Mouse (Mus musculus): ENCODE measurements at regions not wholly inside any gene's neighbourhood (a gene's known extent, or its start where the extent isn't known, plus 50 kb on each side); places are given as distances from the start of the nearest gene placed in this dataset.

DNA sequence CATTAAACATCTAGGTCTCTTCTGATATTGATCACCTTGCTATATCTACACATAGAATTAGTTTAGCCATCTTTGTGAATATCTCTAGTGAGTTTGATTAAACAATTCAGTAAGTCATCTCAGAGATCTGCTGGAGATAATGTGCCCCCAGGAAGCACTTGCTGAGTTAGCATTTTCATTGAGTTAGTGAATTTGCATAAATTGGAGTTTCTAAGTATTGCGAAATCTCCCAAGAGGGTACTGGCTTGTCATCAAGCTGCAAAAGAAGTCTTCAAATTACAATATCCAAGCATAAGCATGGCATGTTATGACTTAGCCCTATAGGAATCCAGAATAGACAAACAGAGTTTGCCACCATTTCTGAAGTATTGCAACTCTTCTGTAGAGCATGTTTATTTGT is 473.6 kb upstream of the Nr2f2 start:
- DNase-seq (ENCODE audit: low spot score in 2 of 2), result no peak
- intact Hi-C loops (cut with DNase I), result no loop called here

- no peak for DNase-seq (ENCODE audit: low spot score in 2 of 2)
- intact Hi-C loops (cut with DNase I), result no loop called here
These were observed 472.7 kb upstream of the Nr2f2 start for GRCm38 (mm10) chr7:70839190-70839589.

DNA sequence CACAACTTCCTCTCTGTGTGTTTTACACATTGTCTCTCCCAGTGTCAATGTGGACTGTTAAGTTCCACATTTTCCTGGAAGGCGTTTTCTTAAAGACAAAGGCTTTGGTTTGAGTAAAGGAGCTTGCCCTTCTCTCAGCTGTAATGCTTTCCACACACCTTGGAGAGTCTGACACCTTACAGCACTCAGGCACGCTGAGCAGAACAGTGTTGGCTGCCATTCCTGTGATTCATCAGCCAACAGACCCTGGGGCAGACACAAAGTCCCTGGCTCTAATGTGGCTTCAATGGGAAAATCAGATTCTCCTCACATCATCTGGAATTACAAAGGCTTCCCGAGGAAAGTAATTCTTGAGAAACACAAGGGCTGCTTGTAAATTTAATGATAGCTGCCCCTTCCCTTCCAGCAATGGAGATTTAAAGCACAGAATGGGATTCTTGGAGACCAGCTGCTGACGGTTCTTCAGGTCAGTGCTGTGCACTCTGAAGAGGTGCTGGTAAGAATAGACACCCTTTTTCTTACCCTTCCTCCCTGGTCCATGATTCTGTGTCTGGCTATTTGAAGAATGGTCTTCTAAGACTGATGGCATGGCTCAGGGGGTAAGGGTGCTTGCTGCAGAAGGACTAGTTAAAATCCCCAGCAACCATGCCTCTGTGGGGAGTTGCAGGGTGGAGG is 468.4 kb upstream of the Nr2f2 start:
- no peak for DNase-seq (ENCODE audit: low spot score in 2 of 2)
- intact Hi-C loops (cut with DNase I), result no loop called here

GRCm38 (mm10) chr7:70828486-70829195 is 462.1 kb upstream of the Nr2f2 start:
- DNase-seq (ENCODE audit: low spot score in 2 of 2), result no peak
- intact Hi-C loops (cut with DNase I), result no loop called here

GRCm38 (mm10) chr7:70826074-70826473 is 459.5 kb upstream of the Nr2f2 start:
- no peak for DNase-seq (ENCODE audit: low spot score in 2 of 2)
- intact Hi-C loops (cut with DNase I), result no loop called here

- DNase-seq (ENCODE audit: low spot score in 2 of 2), result no peak
- intact Hi-C loops (cut with DNase I), result no loop called here
These were observed 456.5 kb upstream of the Nr2f2 start for GRCm38 (mm10) chr7:70823020-70823419.

GRCm38 (mm10) chr7:70822310-70822821 is 455.8 kb upstream of the Nr2f2 start:
- intact Hi-C loops (cut with DNase I), result no loop called here
- DNase-seq (ENCODE audit: low spot score in 2 of 2), result peak in 1 of 2 experiments; percentile 5

GRCm38 (mm10) chr7:70821861-70822260 is 455.3 kb upstream of the Nr2f2 start:
- DNase-seq (ENCODE audit: low spot score in 2 of 2), result no peak
- intact Hi-C loops (cut with DNase I), result no loop called here

- intact Hi-C loops (cut with DNase I), result no loop called here
- peak; percentile 8 to 10 for DNase-seq (ENCODE audit: low spot score in 2 of 2)
These were observed 450.9 kb upstream of the Nr2f2 start for GRCm38 (mm10) chr7:70817347-70817913.

GRCm38 (mm10) chr7:70814391-70814790 is 447.9 kb upstream of the Nr2f2 start:
- DNase-seq (ENCODE audit: low spot score in 2 of 2), result no peak
- intact Hi-C loops (cut with DNase I), result no loop called here

DNA sequence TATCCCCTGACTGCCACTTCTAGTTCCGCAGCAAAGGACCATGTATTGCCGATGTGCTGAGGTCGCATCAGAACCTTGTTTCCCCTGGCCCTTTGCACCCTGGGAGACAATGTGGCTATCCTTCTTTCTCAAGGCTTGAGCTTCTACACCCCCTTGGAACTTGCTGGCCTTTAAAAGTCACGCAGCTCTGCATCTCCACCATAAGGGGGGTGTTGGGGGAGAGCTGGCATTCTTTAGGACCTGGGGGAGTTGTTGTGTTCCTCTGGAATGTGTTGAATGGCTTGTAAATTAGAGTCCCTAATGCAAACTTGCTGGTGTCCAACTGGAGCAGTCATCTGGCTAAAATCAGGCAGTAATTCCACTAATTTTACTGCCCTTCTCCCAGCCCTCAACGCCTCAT is 446.6 kb upstream of the Nr2f2 start:
- intact Hi-C loops (cut with DNase I), result no loop called here
- DNase-seq (ENCODE audit: low spot score in 2 of 2), result no peak

DNA sequence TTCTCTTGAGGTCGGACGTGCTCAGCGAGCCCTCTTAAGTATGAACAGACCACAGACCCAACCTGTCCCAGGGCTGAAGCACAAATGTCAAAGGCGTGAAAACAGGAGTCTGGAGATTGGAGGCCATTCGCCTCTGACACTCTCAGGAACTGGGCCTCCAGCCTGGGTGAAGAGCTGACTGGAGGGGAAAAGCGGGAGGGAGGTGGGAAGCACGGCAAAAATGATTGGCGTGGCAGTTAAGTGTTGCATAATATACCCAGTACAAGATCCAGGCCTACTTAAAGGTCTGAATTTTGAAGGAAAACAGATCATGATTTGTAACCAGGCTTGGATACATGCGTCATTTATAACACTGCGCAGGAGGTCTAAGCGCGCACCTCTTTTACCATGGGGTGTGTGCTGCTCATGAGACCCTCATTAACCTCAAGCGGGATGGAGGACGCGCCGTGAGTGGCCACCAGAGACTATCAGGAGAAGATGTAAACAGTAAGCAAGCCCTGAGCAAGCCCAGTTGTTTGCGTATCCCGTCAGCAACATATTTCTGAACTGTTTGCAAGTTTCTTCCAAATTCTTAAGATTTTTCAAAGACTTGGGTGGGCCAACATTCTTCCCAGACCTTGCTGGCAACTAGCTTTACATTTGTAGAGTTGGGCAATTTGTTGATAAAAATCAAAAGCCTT is 444.0 kb upstream of the Nr2f2 start:
- intact Hi-C loops (cut with DNase I), result no loop called here
- DNase-seq (ENCODE audit: low spot score in 2 of 2), result no peak

DNA sequence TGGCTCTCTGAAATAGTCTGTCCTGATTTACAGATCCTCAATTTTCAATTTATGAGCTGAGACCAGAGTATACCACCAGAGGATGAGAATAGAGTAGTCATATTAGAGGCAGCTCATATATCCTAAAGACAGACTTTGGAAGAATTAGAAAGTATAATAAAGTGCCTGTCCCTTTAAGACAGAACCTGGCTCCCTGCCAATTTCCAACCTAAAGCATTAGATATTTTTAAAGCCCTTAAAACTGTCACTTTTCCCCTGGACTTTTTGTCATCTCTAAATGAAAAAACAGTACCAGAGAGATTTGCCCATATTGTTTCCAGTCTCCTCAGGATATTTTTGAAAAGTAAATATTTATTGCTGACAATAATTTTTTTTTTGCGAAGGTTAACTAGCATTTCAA is 437.7 kb upstream of the Nr2f2 start:
- intact Hi-C loops (cut with DNase I), result no loop called here
- no peak for DNase-seq (ENCODE audit: low spot score in 2 of 2)

DNA sequence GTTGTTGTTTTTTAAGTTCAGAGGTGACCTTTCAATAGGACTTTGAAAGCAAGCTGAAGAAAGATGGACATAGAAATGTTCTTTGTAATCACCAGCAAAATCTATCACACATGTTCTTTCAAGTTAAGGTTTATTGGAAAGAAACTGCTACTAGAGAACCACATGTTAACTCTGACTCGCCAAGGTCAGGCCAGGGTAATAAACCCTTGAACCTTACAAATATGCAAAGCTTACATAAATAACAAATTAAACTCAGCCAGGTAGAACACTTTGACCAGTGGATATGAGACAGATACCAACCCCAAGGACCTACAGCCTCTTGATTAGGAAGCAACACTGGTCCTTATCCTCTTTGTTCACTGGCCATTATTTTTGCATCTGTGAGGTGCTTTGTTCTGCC is 433.4 kb upstream of the Nr2f2 start:
- no peak for DNase-seq (ENCODE audit: low spot score in 2 of 2)
- intact Hi-C loops (cut with DNase I), result no loop called here

DNA sequence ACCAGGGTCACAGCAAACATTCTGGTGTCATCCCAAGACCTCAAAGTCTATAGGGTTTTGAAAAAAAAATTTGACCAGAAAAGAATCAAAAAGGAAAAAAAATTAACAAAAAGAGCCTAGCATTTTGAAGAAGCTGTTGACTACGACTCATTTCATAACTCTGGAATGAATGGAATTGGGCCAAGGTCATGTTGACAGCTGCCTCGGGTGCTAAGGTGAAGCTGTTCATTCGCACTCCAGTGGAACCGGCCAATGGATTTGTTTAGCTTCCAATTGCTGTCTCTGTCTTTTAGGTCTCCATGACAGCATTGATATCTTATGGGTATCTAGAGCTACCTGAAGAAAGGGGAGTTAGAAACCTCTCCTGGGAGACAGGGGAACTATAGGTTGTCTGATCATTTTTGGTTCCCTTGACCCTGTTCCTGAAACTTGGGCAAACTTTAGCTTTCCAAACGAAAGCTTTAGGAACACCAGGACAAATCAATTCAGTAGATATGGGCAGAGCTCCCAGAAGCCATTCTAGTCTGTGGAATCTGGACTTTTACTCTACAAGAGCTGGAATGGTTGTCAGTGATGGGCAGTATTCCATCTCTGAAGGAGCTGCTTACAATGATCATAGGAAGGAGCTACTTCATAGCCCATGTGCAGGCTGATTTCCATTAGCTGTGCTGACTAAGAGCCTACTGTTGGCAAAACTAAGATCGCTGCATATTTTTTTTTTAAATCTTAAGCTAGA is 432.7 kb upstream of the Nr2f2 start:
- DNase-seq (ENCODE audit: low spot score in 2 of 2), result no peak
- intact Hi-C loops (cut with DNase I), result no loop called here

- DNase-seq (ENCODE audit: low spot score in 2 of 2), result no peak
- intact Hi-C loops (cut with DNase I), result no loop called here
These were observed 429.7 kb upstream of the Nr2f2 start for GRCm38 (mm10) chr7:70796038-70796760.

GRCm38 (mm10) chr7:70788902-70789796 is 422.6 kb upstream of the Nr2f2 start:
- no peak for DNase-seq (ENCODE audit: low spot score in 2 of 2)
- intact Hi-C loops (cut with DNase I), result no loop called here

DNA sequence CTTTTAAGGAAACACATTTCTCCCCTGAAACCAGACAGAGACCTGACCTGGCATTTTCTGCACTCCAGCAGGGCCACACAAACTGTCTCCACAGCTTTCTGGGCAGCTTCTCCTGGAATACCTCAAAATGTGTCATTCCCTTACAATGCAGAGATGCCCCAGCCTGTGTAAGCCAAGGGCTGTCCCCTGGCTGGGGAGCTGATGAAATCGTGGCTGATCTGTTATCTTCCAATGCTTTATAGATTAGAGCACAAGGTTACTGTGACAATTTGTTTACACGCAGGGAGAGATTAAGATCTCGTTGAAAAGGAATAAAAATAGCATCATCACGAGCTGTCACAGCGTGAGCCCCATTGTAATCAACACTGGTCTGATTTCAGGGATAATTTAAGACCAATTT is 421.4 kb upstream of the Nr2f2 start:
- intact Hi-C loops (cut with DNase I), result no loop called here
- no peak for DNase-seq (ENCODE audit: low spot score in 2 of 2)
